Mouse (Mus musculus) cerebellum, adult 2 months (tissue): ENCODE results near the gene Mrps36.

Experiments used
- CTCF ChIP-seq: fragments of 200-500 bp; IDR thresholded peaks from 2 replicates; pipeline ENCODE4 v1.5.1; 2011; ENCODE audit warnings: low read depth, mild to moderate bottlenecking, control low read depth, low read length, moderate library complexity, borderline replicate concordance; ENCODE audit not compliant: insufficient read depth
- POLR2A ChIP-seq: fragments of 200-500 bp; IDR thresholded peaks from 2 replicates; pipeline ENCODE4 v1.6.1; 2011; ENCODE audit warnings: low read length, control low read depth, borderline replicate concordance; ENCODE audit not compliant: insufficient read depth

GRCm38 (mm10) chr13:100744036-100744744 is at the start of gene Mrps36:
- peak; percentile 83 for TF ChIP-seq POLR2A
- no peak for TF ChIP-seq CTCF
